Mouse (Mus musculus): ENCODE measurements around the gene P3h4.

GRCm38 (mm10) chr11:100409686-100410085 lies 5.0 kb downstream of the P3h4 start:
- no peak for TF ChIP-seq POLR2A (IDR thresholded peaks at IDR 0.05; ENCODE audit: low read depth, low read length)
- no peak for TF ChIP-seq EP300 (IDR thresholded peaks at IDR 0.05; ENCODE audit: low read length)
- TF ChIP-seq MAX (IDR thresholded peaks at IDR 0.05; ENCODE audit: low read length) = no peak
- TF ChIP-seq USF1 (IDR thresholded peaks at IDR 0.05; ENCODE audit: low read depth, low read length) = no peak
- TF ChIP-seq CTCF (conservative IDR thresholded peaks at IDR 0.05 in 1 of 2, IDR thresholded peaks at IDR 0.05 in 1 of 2; ENCODE audit: low read depth in 2 of 2, low read length in 2 of 2) = no peak
- TF ChIP-seq NRF1 (IDR thresholded peaks at IDR 0.05; ENCODE audit: low read depth, low read length) = no peak
- no peak for TF ChIP-seq USF2 (conservative IDR thresholded peaks at IDR 0.05; ENCODE audit: low read depth, low read length)
- no peak for TF ChIP-seq RCOR1 (conservative IDR thresholded peaks at IDR 0.05; ENCODE audit: low read depth, low read length)
- TF ChIP-seq GABPA (IDR thresholded peaks at IDR 0.05; ENCODE audit: insufficient replicate concordance, low read depth, low read length) = no peak
- no peak for TF ChIP-seq TCF12 (IDR thresholded peaks at IDR 0.05; ENCODE audit: low read depth, low read length)
- no peak for TF ChIP-seq ZC3H11A (IDR thresholded peaks at IDR 0.05; ENCODE audit: low read depth, low read length)
- TF ChIP-seq ELF1 (IDR thresholded peaks at IDR 0.05; ENCODE audit: low read depth, low read length) = no peak
- no peak for TF ChIP-seq HCFC1 (IDR thresholded peaks at IDR 0.05; ENCODE audit: low read depth, low read length)
